Mouse (Mus musculus): ENCODE results near the gene Focad.

The Focad gene

DNA sequence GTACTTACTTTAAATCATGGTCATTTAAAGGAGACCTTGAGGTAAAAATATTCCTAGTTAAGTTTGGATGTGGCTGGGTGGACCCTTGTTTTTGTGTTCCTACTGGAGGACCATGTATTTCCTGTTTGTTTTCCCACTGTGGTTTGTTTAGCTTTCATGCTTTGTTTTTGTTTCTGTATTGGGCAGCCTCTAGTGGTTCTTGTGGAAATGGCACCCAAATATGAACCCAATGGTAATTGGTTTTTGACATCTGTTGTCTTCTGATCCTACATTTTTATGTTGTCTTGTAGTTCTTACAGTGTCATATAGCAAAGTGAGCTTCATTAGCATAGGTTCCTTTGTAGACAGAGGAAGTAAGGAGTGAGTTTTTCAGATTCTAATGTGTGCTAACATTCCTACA is 207.9 kb downstream of the Focad start:
- CTCF ChIA-PET: no interaction called here

DNA sequence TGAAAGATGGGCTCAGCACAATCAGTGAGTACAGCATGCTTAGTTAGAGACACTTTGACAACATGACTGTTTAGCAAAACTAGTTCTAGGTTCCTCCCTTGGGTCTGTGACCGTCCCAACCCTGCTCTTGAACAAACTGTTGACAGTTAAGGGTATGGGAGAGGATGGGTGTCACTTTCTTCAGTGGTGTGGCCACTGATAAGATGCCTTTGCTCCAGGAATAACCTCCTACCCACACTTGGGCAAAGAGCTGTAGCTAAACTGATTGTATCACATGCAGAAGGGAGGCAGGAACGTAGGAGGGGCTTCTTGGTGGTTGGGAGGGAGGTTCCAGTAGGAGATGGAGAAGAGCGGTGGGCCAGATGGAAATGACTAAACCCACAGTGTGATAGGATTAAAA is 213.3 kb downstream of the Focad start:
- CTCF ChIA-PET: no interaction called here

DNA sequence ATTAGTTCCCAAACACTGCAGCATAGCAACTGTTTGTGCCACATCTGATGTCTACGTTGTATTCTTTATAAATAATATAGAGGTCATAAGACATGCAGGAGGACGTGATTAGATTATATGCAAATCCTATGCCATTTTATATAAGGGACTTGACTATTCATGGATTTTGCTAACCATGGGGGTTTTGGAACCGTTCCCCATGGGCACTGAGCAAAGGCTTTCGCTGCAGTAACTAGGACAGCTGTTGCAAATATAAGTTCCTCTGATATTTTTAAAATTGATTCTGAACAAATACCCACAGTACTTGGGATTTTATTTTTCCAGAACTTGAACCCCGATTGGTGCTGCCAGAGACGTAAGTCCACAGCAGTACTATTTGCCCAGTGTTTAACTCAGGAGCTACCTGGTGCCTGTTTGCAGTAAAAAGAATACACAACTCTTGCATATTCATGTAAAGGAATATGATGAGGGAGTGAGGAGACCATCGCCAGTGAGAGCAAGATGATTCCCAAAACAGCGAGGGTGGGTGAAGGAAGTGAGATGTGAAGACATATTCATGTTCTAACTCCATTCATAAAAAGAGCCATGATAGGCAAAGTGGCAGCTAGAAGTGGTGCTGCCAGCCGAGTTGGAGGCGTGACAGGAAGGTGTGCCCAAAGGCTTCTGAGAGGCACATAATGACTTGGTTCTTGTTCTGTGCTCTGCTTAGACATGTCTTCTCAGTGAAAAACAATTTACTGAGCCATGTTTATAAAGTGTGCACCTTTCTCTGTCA is 214.1 kb downstream of the Focad start:
- CTCF ChIA-PET: no interaction called here

DNA sequence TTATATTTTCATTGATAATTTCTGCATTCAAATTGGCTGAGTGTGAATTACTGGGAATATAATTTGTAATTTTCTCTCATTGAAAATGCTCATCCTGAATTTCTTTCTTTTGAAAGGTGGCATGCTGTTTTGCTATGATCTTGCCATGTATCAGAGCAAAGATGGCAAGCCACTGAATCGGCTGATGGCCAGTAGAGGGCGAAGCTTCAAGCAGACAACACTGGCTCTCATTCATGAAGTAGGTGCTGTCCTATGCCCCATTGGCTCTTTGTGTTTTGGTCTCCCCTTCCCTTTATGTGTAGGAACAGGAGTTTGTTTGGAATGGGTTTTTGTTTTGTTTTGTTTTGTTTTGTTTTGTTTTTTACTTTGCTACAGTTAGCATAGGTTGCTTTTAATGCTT is 215.2 kb downstream of the Focad start:
- CTCF ChIA-PET: no interaction called here

DNA sequence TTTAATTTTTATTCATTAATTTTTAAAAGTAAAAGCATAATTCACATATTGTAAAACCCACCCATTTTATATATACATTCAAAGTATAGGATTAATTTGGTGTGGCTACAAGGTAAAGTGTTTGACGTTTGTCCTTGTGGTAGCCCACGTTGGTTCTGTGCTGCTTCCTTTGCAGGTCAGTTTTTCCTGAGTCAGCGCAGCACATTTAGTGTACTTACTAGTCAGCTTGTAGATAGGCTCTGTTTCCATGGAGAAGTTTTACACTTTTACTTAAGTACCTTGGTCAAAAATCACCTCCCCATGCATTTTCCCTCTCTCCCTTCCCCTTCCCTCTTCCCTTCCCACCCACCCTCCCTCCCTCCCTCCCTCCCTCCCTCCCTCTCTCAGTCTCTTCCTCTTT is 220.5 kb downstream of the Focad start:
- CTCF ChIA-PET: no interaction called here

DNA sequence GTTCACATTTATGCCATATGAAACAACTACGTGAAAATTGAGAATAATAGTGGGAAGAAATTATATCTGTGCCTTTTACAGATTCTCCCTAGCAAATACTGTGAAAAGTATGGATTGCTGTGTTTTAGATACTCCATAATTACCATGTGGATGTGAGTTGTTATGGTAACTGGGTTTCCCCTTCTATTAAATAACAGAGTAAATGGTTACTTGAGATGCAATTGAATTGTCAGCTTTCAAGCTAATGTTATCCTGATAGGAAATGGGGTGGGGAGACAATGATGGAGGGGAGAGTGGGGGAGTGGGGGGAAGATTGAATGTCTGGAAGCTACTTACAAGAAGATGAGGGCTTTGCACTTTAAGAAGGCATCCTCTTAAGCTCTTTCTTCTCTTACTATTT is 225.6 kb downstream of the Focad start:
- CTCF ChIA-PET: no interaction called here

DNA sequence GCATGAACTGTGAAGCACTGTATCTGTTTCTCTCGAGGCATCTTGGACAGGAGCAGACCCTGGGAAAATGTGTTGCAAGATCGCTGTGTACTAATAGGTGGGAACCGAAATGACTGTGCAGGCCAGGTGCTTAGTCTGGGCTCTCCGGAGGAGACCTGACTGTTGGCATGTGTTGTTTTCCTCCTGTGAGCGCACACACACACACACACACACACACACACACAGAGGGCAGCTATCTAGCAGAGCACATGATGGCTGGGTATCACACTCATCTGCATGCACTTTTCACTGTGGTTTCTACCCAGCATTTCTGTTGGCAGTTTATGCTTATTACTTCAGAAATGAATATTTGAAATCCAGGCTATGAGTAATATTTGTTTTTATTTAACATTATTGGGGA is 231.0 kb downstream of the Focad start:
- CTCF ChIA-PET: no interaction called here

DNA sequence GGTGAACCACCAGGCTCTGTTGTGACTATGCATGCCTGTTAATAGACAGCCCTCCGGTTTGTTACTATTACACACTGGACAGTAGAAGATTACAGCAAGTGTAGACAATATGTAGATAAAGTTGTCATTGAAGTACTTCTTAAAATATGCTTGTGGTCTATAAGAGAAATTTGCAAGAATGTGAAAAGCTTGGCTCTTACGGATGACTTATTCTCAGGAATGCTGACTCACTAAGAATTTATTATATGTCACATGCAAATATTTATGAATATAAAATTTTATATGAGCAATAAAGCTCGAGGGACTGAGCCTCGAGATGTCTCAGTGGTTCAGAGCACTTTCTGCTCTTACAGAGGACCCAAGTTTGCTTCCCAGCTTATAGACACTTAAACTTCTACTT is 240.1 kb downstream of the Focad start:
- CTCF ChIA-PET: interaction anchor here (0.5 kb wide), 1 partner anchor 289 kb away, joined by 4 read pairs; no protein-coding TSS in a partner anchor

DNA sequence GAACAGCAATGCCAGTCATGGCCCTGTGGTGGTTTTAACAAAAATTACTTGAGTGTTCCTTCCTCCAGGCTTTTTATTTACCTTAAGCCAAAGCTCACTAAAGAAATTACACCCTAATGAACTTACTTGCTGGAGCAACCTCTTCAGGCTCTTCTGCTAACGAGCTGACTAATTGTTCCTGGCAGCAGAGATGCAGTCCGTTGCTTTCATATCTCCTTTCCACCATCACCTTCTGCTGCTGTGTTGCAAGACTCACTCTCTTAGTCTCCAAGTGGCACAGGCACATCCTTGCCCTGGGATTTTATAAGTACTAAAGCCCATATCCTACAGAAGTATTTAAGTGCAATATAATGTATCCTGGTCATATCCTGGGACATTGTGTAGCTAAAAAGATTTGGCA is 242.3 kb downstream of the Focad start:
- CTCF ChIA-PET: no interaction called here

DNA sequence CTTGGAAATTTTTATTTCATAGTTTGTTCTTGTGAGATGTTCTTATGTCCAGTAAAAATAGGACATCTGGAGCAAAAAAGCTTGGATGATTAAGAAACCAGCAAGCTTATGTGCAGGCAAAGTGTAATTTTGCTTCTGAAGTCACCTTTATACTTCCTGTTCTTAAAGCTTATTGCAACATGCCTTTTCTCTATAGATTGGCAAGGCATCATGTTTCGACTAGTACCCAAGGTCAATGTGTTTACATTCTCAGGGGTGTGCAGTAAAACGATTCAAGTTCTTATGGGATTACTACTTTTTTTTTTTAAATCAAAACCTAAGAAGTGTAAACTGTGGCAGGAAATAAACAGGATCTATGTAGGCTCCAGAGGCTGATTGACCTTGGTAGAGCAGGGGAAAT is 242.9 kb downstream of the Focad start:
- CTCF ChIA-PET: no interaction called here

DNA sequence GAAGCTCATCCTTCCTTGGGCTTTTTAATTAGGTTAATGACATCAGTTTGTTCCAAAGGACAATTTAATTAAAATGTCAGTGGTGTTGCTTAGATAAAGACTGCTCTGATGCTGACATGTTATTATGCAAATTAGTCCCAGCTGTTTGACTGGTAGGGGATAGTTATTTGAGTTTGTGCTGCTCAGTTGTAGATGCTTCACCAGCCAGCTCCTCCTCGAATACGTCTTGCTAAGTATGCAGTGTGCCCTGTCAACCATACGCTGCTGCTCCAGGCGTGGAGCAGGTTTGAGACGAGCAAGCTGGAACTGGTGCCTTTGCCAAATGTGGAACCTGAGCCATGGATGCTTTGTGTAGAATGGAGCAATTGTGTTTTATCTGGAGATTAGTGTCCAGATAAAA is 243.7 kb downstream of the Focad start:
- CTCF ChIA-PET: no interaction called here

DNA sequence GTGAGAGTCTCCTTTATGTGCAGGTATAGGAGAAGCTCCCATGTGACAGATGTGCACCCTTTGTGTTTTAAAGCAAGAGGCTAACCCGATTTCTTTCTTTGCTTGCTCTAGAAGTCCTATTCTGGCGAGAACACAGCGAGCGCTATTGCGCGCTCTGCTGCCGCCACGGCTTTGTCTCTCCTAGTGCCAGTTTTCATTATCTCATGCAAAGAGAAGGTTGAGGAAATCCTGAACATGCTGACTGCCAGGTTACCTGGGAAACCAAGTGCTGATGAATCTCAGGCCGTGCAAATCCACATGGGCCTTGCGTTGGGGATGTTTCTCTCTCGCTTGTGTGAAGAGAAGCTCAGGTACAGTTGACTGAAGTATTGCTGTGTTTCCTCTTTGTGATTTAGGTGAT is 250.0 kb downstream of the Focad start:
- CTCF ChIA-PET: no interaction called here

DNA sequence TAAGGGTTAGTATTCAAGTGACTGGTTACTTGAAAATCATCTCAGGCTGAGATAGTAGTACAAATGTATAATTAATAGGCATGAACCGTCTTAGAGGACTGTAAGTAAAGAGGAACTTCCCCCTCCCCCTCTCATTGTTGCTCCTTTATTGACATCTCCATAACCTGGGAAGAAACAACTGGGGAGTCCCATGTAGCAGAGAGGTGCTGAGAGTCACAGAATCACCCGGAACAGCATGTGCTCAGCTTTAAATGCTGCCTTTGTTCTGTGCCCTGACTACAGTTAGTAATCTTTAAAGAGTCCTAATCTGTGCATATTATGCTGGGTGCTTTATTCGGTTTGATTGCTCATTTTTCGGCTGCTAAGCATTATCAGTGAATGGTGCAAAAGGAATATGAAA is 250.6 kb downstream of the Focad start:
- CTCF ChIA-PET: no interaction called here

DNA sequence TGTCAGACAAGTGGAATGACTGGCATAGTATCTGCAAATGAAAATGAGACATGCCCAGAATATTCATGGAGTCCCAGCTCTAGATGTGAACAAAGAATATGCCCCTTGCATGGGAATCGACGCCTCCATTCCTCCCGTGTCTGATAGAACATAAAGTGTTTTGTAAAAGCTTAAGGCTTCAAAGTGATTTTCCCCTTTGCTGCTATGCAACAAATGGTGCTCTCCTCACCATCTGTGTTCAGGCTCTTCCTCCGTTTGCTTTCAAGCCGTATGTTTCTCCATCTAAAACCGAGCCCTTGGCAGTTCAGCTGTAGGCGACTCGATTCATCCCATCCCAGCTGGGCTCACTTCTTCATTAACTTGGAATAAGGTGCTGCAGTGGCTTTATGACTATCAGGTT is 251.5 kb downstream of the Focad start:
- CTCF ChIA-PET: interaction anchor here (1.1 kb wide), 1 partner anchor 81 kb away, joined by 3 read pairs; no protein-coding TSS in a partner anchor

DNA sequence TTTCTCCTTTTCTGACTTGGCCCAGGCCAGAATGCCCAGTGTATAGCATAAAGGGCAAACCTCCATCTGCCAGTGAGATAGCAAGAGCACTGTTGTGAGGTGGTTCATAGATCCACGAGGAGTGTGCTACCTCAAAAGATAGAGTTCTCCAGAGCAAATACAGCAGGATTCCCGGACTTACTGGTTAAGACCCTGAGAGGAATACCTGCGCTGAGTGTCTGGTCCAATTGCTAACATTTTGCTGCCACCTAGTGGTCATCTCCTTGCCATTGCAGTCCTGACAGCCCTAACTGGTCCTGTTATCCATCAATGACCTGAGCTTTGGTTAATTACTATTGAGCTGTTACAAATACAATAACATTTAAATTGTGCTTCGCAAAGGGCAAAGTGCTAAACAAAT is 256.5 kb downstream of the Focad start:
- CTCF ChIA-PET: interaction anchor here (0.9 kb wide), 1 partner anchor 983 kb away, joined by 4 read pairs; no protein-coding TSS in a partner anchor

DNA sequence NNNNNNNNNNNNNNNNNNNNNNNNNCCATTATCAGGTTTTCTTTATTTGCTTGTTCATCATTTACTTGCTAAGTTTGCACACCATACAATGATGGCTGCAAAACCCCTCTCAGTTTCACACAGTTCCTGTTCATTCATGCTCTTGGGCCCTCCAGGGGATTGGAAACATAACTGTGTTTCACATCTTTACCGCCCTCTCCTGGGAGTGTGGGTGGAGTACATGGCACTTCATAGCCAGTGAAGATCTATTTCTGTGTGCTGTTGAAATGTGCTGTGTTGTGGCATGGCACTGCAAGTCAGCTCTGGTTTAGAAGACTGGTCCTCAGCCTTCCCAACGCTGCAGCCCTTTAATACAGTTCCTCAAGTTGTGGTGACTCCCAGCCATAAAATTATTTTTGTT is 262.2 kb downstream of the Focad start:
- CTCF ChIA-PET: no interaction called here

DNA sequence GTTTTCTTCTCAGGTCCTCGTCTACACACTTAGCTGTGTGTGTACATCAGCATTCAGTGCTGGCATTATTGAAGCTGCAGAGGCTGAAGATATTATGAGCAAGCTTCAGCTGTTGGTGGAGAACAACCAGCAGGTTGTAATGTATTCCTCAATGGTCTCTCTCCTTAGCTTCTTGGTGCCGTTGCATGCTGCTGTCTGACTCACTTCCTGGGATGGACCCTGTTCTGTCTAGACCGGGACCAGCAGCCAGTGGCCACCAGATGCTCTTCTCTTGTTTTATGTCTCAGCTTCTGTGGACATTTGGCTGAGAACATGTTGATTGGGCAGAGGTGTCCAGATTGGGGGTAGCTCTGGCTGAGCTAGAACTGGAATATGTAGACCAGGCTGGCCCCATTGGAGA is 263.0 kb downstream of the Focad start:
- CTCF ChIA-PET: no interaction called here

DNA sequence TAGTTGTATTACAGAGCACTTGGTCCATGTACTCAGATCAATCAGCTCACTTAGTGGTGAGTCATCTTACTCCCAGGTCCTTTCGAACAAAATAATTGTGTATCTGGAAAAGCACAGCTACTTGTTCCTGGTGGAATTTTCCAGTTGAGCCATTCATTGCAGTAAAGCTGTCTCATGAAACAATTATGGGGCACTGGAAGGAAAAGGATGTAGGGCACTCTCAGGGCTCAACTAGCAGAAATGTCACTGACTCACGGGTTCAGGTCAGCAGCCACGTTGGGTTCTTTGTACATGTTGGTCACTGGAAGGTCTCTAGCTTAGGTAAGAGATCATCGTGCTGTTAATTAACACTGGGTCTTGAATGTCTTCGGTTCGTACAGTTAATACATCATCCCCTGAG is 275.5 kb downstream of the Focad start:
- CTCF ChIA-PET: no interaction called here

DNA sequence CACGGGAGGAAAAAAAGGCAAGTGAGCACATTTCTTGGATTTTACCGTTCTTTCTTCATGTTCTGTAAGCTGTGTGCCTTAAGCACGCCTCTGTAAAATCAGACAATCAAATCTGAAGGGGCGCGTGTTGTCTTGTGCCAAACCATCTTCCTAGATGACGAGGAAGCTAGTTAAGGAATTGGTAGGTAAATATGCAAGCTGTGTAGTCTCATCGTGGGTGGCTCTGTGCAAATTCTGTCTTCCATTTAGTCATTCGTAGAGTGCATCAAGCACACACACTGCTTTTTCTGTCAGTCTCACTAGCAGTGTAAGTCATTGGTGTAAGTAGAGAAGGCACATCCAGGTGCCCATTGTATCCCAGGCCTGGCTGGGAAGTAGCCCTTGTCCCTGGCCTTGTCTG is 276.4 kb downstream of the Focad start:
- CTCF ChIA-PET: no interaction called here

DNA sequence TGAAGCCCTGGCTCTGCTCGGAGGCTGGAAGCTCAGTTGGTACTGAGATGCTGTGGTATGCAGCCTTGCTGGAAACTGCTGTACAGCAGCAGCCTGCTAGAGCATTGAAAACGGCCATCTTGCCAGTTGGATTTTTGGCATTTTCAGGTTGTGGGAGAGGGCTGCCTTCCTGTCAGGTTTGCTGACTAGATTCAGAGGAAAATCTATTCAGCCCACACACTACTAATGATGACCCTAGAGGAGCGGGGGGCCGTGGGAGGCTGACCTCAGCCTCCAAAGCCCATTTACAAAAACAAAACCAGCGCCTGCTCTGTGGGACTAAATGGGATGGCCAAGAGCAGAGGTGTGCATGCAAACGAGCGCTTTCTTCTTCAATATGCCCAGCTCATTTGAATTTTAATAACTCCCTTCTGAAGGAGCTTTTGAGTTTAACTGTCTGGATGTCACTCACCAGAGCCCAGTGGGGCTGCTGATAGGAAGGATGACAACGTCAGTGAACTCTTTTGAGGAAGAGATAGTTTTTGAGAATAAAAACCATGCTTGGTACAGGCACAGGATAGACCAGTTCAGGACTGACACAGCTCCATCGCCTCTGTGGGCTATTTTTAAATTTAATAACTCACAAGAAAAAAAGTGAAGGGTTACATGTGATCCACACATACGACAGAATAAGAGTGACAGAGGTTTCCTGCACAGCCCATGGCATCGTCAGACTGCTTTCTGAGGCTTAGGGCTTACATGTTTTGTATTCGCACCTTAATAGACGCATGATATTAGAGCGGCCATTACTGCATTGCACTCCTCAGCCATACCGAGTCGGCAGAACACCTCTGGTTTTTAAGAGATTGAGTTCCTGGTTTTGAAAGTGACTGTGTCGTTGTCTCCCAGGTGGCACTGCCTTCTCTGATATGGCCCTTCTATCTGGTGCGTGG is 278.1 kb downstream of the Focad start:
- CTCF ChIA-PET: no interaction called here

DNA sequence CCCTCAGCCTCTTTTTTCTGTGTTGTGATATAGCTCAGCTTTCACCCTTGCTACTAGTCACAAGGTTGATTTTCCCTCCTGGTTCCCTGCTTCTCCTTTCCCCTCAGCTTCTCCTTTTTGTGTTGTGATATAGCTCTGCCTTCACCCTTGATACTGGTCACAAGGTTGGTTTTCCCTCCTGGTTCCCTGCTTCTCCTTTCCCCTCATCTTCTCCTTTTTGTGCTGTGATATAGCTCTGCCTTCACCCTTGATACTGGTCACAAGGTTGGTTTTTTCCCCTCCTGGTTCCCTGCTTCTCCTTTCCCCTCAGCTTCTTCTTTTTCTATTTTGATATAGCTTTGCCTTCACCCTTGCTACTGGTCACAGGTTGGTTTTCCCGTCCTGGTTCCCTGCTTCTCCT is 295.6 kb downstream of the Focad start:
- CTCF ChIA-PET: interaction anchor here (0.7 kb wide), 1 partner anchor 14 kb away, joined by 3 read pairs; no protein-coding TSS in a partner anchor

DNA sequence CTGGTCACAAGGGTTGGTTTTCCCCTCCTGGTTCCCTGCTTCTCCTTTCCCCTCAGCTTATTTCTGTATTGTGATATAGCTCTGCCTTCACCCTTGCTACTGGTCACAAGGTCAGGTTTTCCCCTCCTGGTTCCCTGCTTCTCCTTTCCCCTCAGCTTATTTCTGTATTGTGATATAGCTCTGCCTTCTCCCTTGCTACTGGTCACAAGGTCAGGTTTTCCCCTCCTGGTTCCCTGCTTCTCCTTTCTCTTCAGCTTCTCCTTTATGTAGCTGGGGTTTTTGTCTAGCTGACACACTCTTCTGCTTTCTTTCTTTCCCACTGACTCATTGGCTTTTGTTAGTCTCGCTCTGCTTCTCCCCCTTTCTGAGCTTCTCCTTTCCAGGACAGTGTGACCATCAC is 296.2 kb downstream of the Focad start:
- CTCF ChIA-PET: interaction anchor here (0.7 kb wide), 1 partner anchor 14 kb away, joined by 3 read pairs; no protein-coding TSS in a partner anchor

DNA sequence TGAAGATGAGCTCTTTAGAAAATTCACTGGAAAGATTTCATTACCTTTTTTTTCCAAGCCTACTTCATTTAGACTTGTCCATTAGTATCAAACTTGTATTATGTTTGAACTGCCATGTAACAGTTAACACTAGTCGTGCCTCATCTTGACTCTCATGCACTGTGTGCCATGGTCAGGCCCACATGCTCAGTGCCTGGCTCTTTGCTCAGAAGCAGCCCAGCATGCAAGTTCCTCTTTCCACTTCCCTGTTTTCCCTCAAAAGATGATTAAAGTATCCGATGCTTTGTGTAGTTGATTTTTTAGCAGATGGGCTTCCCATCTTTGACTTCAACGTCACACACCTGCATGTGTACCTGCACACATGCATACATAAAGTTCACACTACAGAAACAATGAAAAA is 301.3 kb downstream of the Focad start:
- CTCF ChIA-PET: no interaction called here
